Mouse (Mus musculus) lung, postnatal 10 days (tissue): ENCODE measurements around the gene Gm11733.
"Not testable (repeated sequence)": the region's sequence is repeated elsewhere in the genome, so short reads cannot be mapped to it uniquely, and the experiment has no call there.

Experiments
- DNase-seq: peaks from one replicate; pipeline ENCODE4 v3.0.0; 2021

The Gm11733 gene

GRCm38 (mm10) chr11:117484198-117484597 lies at the start of gene Gm11733:
TSS of gene Gm11733 (plus strand) at chr11:117484368.
- DNase-seq, result no peak

- DNase-seq, result peak; percentile 54
Measured at GRCm38 (mm10) chr11:117436401-117437109, 47.6 kb upstream of the Gm11733 start.

- DNase-seq, result no peak
Measured at GRCm38 (mm10) chr11:117437110-117437490, 47.1 kb upstream of the Gm11733 start.

GRCm38 (mm10) chr11:117438363-117438762 lies 45.8 kb upstream of the Gm11733 start:
- no peak for DNase-seq

- DNase-seq, result peak; percentile 43
Measured at GRCm38 (mm10) chr11:117440865-117441425, 43.2 kb upstream of the Gm11733 start.

GRCm38 (mm10) chr11:117444090-117444489 lies 40.1 kb upstream of the Gm11733 start:
- DNase-seq, result no peak

GRCm38 (mm10) chr11:117445707-117446106 lies 38.5 kb upstream of the Gm11733 start:
- no peak for DNase-seq

- no peak for DNase-seq
Measured at GRCm38 (mm10) chr11:117454086-117454485, 30.1 kb upstream of the Gm11733 start.

- DNase-seq, result no peak
Measured at GRCm38 (mm10) chr11:117459148-117459547, 25.0 kb upstream of the Gm11733 start.

GRCm38 (mm10) chr11:117462202-117462864 lies 21.8 kb upstream of the Gm11733 start:
- DNase-seq, result no peak

- DNase-seq, result not testable (repeated sequence)
Measured at GRCm38 (mm10) chr11:117463416-117463815, 20.8 kb upstream of the Gm11733 start.

- no peak for DNase-seq
Measured at GRCm38 (mm10) chr11:117466292-117466691, 17.9 kb upstream of the Gm11733 start.

- no peak for DNase-seq
Measured at GRCm38 (mm10) chr11:117466911-117467310, 17.3 kb upstream of the Gm11733 start.

GRCm38 (mm10) chr11:117468585-117469363 lies 15.4 kb upstream of the Gm11733 start:
- no peak for DNase-seq

- DNase-seq, result no peak
Measured at GRCm38 (mm10) chr11:117469724-117470123, 14.4 kb upstream of the Gm11733 start.

- DNase-seq, result no peak
Measured at GRCm38 (mm10) chr11:117470586-117471195, 13.5 kb upstream of the Gm11733 start.

- DNase-seq, result no peak
Measured at GRCm38 (mm10) chr11:117471625-117472283, 12.4 kb upstream of the Gm11733 start.

GRCm38 (mm10) chr11:117472885-117473284 lies 11.3 kb upstream of the Gm11733 start:
- no peak for DNase-seq

GRCm38 (mm10) chr11:117475204-117475603 lies 9.0 kb upstream of the Gm11733 start:
- DNase-seq, result no peak

GRCm38 (mm10) chr11:117475669-117476068 lies 8.5 kb upstream of the Gm11733 start:
- DNase-seq, result peak; percentile 65

- DNase-seq, result no peak
Measured at GRCm38 (mm10) chr11:117476554-117477107, 7.5 kb upstream of the Gm11733 start.
